Mouse (Mus musculus): Measurements from ENCODE around the gene 3110040M04Rik. TPM values are rescaled to one million over a fixed set of nuclear protein-coding genes. Genes with fewer than 3 reads are reported as not detected.

The 3110040M04Rik gene
- polyA plus RNA-seq, 1 experiment: not detected

DNA sequence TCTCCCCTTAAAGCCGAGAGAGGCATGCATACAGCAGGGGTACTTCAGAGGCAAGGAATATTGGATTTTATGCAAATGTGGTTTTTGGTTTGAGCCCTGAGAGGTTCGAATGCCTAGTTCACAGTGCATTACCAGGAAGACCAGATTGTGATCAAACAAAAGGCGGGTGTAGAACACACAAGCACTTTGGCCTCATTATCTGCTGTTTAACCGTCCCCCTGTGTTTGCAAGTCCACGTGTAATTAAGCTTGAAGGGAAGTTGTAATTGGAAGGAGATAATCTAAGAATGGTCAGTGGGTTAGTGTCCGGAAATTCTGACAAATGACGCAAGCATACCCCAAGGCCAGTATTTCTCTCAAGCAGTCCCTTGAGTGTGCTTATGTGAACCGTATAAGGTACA is 37.9 kb upstream of the 3110040M04Rik start:
- WGBS: 76% methylated on average over 8 of the region's 8 CpGs
- H3K27ac ChIP-seq (ENCODE audit: insufficient read depth, low read length): no peak overlapping the region

DNA sequence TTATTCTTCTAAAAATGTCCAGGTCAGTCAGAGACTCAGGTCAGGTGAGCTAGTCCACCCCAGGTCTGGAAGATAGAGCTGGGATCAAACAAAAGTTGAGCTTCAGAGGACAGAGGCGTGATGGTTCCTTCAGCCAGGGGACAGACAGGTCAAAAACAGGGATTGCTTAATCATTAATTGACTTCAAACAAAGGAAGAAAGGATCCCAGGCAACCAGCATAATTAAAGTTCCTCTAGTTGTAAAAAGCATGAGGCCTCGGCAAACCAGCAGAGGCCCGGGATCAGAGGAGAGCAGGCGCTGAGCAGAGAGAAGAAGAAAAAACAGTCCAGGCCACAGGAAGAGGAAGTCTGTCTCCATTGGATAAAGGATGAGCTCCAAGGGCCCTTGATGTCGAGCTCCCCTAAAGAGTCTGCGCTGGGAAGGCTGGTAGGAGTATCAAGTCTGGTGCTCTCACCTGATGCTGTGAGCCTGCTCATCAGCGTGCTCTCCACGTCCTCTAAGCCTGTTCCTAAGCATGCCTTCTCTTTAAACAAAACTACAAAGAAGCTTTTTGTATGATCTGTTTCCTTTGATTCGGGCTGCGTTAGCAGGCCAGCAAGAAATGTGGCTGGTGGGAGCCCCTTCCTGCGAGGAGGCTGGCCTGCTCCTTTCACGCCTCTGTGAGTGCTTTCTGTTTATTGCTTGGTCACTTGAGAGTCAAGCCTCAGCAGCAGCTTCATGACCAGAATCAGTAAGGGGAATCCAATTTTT is 36.4 kb upstream of the 3110040M04Rik start:
- H3K36me3 ChIP-seq (ENCODE audit: control insufficient read depth, insufficient read depth, low read length): no peaks in the 10 kb centered on the region
- H3K4me3 ChIP-seq (ENCODE audit: extremely low read depth, insufficient read depth, insufficient read length): no peak overlapping the region
- no peak for TF ChIP-seq CTCF (IDR thresholded peaks at IDR 0.05; ENCODE audit: extremely low read depth, insufficient read depth, insufficient read length, insufficient replicate concordance)
- TF ChIP-seq POLR2A (IDR thresholded peaks at IDR 0.05; ENCODE audit: low read depth, low read length): no peak
- WGBS: 58% methylated on average over 12 of the region's 12 CpGs
- no peak for DNase-seq (ENCODE audit: low read depth in 1 of 2, low spot score in 2 of 2)
- H3K27ac ChIP-seq (ENCODE audit: insufficient read depth, low read length): no peak overlapping the region
- H3K27me3 ChIP-seq (ENCODE audit: control insufficient read depth, insufficient read depth, low read length): no peaks in the 10 kb centered on the region
- no peaks in the 10 kb centered on the region for H3K4me1 ChIP-seq (ENCODE audit: control insufficient read depth, insufficient read depth, insufficient read length)

More for the DNA sequence above, 37.9 kb upstream of the 3110040M04Rik start:
- Histone ChIP-seq H3K36me3 (ENCODE audit: control insufficient read depth, insufficient read depth, low read length) (no peaks in the 10 kb centered on the region), H3K4me1 (ENCODE audit: control insufficient read depth, insufficient read depth, insufficient read length) (no peaks in the 10 kb centered on the region), H3K27me3 (ENCODE audit: control insufficient read depth, insufficient read depth, low read length) (no peaks in the 10 kb centered on the region), H3K4me3 (ENCODE audit: extremely low read depth, insufficient read depth, insufficient read length) (no peak overlapping the region)
- DNase-seq (ENCODE audit: low read depth in 1 of 2, low spot score in 2 of 2): no peak
- TF ChIP-seq CTCF (IDR thresholded peaks at IDR 0.05; ENCODE audit: extremely low read depth, insufficient read depth, insufficient read length, insufficient replicate concordance): no peak
- no peak for TF ChIP-seq POLR2A (IDR thresholded peaks at IDR 0.05; ENCODE audit: low read depth, low read length)

DNA sequence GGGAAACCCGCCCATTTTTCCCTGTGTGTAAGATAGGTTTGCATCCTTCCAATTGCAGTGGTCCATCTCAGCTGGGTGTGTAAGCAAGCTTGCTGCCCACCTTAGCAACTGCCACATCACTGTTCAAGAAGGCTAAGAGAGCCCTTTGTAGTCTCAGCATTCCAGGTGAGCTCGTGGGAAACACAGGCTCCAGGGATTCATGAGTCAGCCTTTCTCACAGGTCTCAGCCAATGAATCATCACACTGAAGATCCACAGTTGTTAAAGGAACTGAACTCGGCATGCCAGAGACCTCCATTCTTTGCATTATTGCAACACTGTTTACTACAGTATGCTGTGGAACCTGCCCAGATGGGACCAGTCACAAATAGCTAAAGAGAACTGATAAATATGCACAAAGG is 35.3 kb upstream of the 3110040M04Rik start:
- no peak overlapping the region for H3K27ac ChIP-seq (ENCODE audit: insufficient read depth, low read length)
- TF ChIP-seq CTCF (IDR thresholded peaks at IDR 0.05; ENCODE audit: extremely low read depth, insufficient read depth, insufficient read length, insufficient replicate concordance): no peak
- TF ChIP-seq POLR2A (IDR thresholded peaks at IDR 0.05; ENCODE audit: low read depth, low read length): no peak
- H3K36me3 ChIP-seq (ENCODE audit: control insufficient read depth, insufficient read depth, low read length): no peaks in the 10 kb centered on the region
- 84% methylated on average over 3 of the region's 3 CpGs for WGBS
- no peak overlapping the region for H3K4me3 ChIP-seq (ENCODE audit: extremely low read depth, insufficient read depth, insufficient read length)
- H3K4me1 ChIP-seq (ENCODE audit: control insufficient read depth, insufficient read depth, insufficient read length): no peaks in the 10 kb centered on the region
- no peaks in the 10 kb centered on the region for H3K27me3 ChIP-seq (ENCODE audit: control insufficient read depth, insufficient read depth, low read length)
- DNase-seq (ENCODE audit: low read depth in 1 of 2, low spot score in 2 of 2): no peak

DNA sequence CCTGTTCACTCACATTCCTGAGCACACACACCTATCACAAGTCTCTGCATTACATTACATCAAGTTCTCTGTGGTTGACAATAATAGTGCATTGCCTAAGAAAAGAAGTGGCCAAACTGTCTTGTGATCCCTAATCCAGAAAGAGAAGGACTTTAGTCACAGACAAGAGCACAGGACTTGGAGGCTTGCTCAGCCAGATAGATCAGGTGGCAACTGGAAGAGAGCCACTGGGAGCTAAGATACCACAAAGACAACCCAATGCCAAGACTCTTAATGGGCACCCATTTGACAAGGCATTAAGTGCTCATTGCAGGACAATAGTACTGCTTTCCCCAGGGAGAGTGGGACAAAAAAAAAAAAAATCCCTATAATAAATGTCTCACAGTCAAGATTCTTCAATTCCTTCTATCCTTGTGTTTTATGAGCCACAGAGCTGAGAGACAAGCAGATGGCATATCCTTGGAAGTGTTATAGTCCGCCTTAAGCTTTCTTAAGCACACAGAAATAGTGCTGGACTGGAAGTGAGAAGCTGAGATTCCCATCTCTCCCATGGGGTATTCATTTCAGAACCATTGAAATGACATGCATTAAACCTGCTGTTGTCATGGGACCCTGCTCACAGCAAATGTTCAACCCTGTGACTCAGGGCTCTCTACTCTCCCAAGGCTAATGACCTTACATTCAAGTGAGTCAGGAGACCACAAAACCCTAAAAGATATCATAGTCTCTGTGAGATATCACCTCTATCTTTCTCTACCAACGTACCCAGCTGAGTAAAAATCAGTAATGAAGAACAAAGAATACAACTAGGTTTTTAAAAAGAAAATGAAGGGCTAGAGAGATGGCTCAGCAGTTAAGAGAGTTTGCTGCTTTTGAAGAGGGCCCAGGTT is 32.1 kb upstream of the 3110040M04Rik start:
- TF ChIP-seq POLR2A (IDR thresholded peaks at IDR 0.05; ENCODE audit: low read depth, low read length) (no peak), CTCF (IDR thresholded peaks at IDR 0.05; ENCODE audit: extremely low read depth, insufficient read depth, insufficient read length, insufficient replicate concordance) (no peak)
- no peaks in the 10 kb centered on the region for H3K36me3 ChIP-seq (ENCODE audit: control insufficient read depth, insufficient read depth, low read length)
- no peak for DNase-seq (ENCODE audit: low read depth in 1 of 2, low spot score in 2 of 2)
- H3K4me3 ChIP-seq (ENCODE audit: extremely low read depth, insufficient read depth, insufficient read length): no peak overlapping the region
- 86% methylated on average over 2 of the region's 2 CpGs for WGBS
- H3K4me1 ChIP-seq (ENCODE audit: control insufficient read depth, insufficient read depth, insufficient read length): no peaks in the 10 kb centered on the region
- no peaks in the 10 kb centered on the region for H3K27me3 ChIP-seq (ENCODE audit: control insufficient read depth, insufficient read depth, low read length)
- no peak overlapping the region for H3K27ac ChIP-seq (ENCODE audit: insufficient read depth, low read length)

DNA sequence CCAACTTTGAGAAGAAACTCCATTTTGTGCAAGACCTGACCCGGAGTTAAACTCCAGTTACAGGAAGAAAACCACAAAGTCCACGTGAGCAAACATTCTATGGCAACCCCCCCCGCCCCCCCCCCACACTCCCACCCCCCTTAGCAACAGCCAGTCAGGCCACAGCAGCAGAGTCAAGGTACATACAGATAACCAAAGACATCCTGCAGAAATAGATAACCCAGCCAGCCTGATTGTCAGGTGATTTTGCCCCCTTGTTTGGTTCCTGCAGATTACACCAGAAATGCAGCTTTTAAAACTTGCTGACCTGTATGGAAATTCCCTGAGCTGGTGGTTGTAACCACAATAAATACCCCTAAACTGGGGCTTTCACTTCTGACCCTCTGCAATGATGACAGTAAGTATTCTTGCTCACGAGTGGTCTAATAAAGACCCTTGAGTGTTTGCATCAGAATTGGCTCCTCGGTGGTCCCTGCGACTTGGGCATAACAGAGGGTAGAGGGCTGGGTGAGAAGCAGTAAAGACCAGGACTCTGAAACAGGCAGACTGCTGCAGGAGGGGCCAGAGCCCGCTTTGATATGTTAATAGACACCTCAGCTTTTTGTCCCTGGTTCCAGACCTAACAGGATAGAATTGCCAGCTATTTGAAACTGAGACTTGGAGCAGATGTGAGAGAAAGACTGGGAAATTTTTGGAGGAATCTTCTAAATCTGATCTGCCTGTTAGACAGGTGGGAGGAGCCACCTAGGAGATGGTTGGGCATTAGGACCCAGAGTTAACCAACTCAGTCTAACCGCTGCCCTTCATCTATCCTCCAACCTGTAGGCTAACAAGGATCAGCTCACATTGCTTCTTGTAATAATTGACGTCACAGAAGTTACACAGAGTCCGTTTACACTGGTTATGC is 26.6 kb upstream of the 3110040M04Rik start:
- WGBS: 30% methylated on average over 10 of the region's 10 CpGs
- Histone ChIP-seq H3K27ac (ENCODE audit: insufficient read depth, low read length) (0 out of 2 replicates have a peak overlapping the region, but pooled peaks have one; percentile 1), H3K36me3 (ENCODE audit: control insufficient read depth, insufficient read depth, low read length) (no peaks in the 10 kb centered on the region), H3K4me1 (ENCODE audit: control insufficient read depth, insufficient read depth, insufficient read length) (no peaks in the 10 kb centered on the region), H3K27me3 (ENCODE audit: control insufficient read depth, insufficient read depth, low read length) (no peaks in the 10 kb centered on the region), H3K4me3 (ENCODE audit: extremely low read depth, insufficient read depth, insufficient read length) (peak overlapping the region; percentile 11)
- TF ChIP-seq CTCF (IDR thresholded peaks at IDR 0.05; ENCODE audit: extremely low read depth, insufficient read depth, insufficient read length, insufficient replicate concordance): no peak
- no peak for TF ChIP-seq POLR2A (IDR thresholded peaks at IDR 0.05; ENCODE audit: low read depth, low read length)
- peak; percentile 11 to 37 for DNase-seq (ENCODE audit: low read depth in 1 of 2, low spot score in 2 of 2)

DNA sequence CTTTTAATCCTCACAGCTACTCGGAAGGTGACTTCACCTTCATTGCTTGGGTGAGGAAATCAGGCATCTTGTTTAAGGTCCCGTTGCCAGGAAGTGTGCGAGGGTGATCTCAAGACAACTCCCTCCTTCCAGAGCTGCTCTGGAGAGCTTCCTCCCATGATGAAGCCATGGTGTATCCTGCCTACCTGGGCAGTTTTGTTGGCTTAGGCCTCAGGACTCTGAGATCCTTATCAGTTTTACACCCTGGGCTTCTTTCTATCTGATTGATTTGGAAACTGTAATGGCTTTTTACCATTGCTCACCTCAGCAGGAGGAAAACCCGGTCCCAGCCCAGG is 26.0 kb upstream of the 3110040M04Rik start:
- Histone ChIP-seq H3K27ac (ENCODE audit: insufficient read depth, low read length) (0 out of 2 replicates have a peak overlapping the region, but pooled peaks have one; percentile 1), H3K36me3 (ENCODE audit: control insufficient read depth, insufficient read depth, low read length) (no peaks in the 10 kb centered on the region), H3K4me1 (ENCODE audit: control insufficient read depth, insufficient read depth, insufficient read length) (no peaks in the 10 kb centered on the region), H3K4me3 (ENCODE audit: extremely low read depth, insufficient read depth, insufficient read length) (peak overlapping the region; percentile 11; the same call in 1 of the 2 replicates), H3K27me3 (ENCODE audit: control insufficient read depth, insufficient read depth, low read length) (no peaks in the 10 kb centered on the region)
- TF ChIP-seq CTCF (IDR thresholded peaks at IDR 0.05; ENCODE audit: extremely low read depth, insufficient read depth, insufficient read length, insufficient replicate concordance): no peak
- no peak for TF ChIP-seq POLR2A (IDR thresholded peaks at IDR 0.05; ENCODE audit: low read depth, low read length)
- WGBS: 29% methylated on average over 4 of the region's 4 CpGs
- no peak for DNase-seq (ENCODE audit: low read depth in 1 of 2, low spot score in 2 of 2)
